Mouse (Mus musculus) bone marrow, adult 2 months (tissue): ENCODE results near the gene Man1b1.

Experiments
- CTCF ChIP-seq: fragments of 200-500 bp; IDR thresholded peaks from 2 replicates; pipeline ENCODE4 v1.5.1; 2011; ENCODE audit warnings: low read length, control low read depth; ENCODE audit not compliant: control insufficient read depth, insufficient read depth
- POLR2A ChIP-seq: fragments of 200-500 bp; IDR thresholded peaks from 2 replicates; pipeline ENCODE4 v1.6.1; 2011; ENCODE audit warnings: low read depth, mild to moderate bottlenecking, control low read depth, low read length, borderline replicate concordance; ENCODE audit not compliant: control insufficient read depth

DNA sequence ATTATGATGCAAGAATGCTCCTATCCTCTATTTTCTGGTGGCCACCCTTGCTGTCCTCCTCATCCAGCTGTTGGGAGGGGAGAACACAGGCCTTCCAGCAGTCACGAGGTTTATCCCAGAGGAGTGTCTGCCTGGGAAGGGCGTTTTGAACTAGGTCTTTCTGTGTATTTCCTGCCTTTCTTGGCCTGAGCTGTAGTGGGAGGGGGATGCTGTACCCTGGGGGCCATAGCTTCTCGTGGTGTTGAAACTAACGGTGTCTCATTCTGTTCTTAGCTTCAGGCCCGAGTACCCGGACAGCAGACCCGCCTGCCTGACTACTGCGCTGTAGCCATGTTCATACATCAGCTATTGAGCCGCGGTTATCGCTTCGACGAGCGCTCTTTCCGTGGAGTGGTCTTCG lies 68.2 kb downstream of the Man1b1 start:
- TF ChIP-seq POLR2A (no peak), CTCF (no peak)
